Mouse (Mus musculus): ENCODE results near the gene Olfr1463.

Gene Olfr1463

DNA sequence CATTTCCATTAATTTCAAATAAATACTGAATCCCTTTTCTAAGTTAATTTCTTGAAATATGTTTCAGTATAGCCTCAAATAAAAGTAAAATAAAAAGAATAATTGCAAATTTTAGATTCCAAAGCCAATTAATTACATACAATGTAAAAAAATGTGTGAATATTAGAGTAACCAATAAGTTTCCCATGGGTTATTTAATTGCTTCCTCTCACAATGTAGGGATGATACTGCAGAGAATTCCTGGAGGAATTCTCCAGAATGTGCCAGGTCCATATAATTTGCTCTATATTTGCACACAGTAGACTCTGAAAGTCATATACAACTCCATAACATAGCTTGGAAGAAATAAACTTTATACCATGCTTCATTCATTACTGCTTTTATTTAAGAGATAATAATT is at the start of gene Olfr1463:
TSS of gene Olfr1463 (plus strand) at position 301 of the 400 bp plus-strand sequence.
- no peak for DNase-seq (ENCODE audit: low spot score)

DNA sequence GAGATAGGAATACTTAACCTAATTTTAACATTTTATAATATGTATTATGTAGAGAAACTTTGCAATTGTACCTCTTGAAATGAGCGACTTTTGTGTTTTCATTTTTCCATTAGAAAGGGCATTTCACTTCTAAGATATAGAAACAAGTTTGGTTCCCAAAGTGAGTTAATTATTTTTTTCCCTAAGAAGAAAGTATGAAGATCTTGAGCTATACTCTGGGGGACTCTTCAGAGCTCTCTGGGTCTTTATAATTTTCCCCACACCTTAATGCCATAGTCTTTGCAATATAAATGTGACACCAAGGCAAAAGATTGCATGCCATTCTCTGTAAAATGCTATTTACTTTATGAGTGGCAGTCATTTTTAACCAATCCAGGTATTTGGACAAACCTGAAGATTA is 45.7 kb upstream of the Olfr1463 start, which contains the start of gene Olfr1462:
TSS of gene Olfr1462 (plus strand) at position 301 of the 400 bp plus-strand sequence.
- no peak for DNase-seq (ENCODE audit: low spot score)

DNA sequence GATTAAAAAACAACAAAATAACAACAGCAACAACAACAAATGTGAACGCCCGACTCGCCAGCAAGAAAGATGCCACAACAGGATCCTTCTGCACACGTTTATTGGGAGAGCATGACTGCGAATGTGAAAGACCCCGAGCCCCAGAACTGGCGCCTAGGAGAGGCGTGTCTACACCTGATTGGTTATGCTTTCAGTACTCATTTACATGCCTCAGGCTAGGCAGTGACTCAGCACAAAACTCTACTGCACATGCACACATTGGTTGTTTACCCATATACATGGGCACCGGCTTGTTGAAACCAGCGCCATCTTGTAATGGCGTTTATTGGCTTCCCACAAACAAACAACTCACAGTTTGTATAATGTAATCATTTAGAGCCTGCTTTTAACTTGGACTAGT is 9.5 kb upstream of the Olfr1463 start:
- no peak for DNase-seq (ENCODE audit: low spot score)

Measured in layer of hippocampus, adult 11-12 months (tissue).